ENCODE assay signal across 7 mouse cellular contexts in the genomic region with DNA sequence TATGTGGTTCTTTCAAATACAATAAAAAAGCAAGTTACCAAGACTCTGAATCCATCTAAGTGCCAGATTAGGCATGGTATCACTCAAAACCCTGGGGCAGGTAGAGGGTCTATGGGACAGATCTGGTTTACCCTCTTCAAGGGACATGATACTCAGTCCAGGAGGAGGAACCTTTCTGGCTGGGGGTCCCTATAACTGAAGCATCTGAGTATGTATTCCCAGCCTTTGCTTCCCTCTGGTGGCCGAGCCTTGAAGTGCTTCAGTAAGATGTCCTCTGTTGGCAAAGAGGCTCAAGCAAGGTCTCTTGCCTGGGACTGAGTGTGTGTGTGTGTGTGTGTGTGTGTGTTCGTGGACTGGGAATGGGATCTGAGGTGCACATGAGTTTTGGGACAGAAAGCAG.
DNase-seq lines count a peak whose midpoint lies in the region; ATAC-seq lines count a peak whose summit lies in the region.

No protein-coding gene starts in this region.

- no peak overlapping the region for H3K4me2 ChIP-seq in midbrain, embryonic 15.5 days

- 2% methylated on average over 2 of the region's 2 CpGs for WGBS in midbrain, embryonic 15.5 days

- H3K27me3 ChIP-seq in midbrain, embryonic 15.5 days (replicated peaks): no peaks in the 10 kb centered on the region

- ATAC-seq in midbrain, embryonic 15.5 days (replicated peaks): peak; percentile 83

- H3K36me3 ChIP-seq in midbrain, embryonic 15.5 days (replicated peaks): no peaks in the 10 kb centered on the region

- no peak overlapping the region for H3K4me3 ChIP-seq in midbrain, embryonic 15.5 days

- intact Hi-C loops in left cerebral cortex, postnatal 10 days (cut with DNase I): loop anchor here (2.0 to 10.0 kb wide), 2 partner anchors 160 to 244 kb away; a partner anchor contains a TSS

- H3K9me3 ChIP-seq in midbrain, embryonic 15.5 days: no peaks in the 10 kb centered on the region

- DNase-seq in adipocyte (ENCODE audit: low spot score): peak; percentile 51
- peak; percentile 8 for DNase-seq in cerebellum, adult 9-11 months
- DNase-seq in frontal cortex, postnatal 14 days (ENCODE audit: low spot score in 2 of 2): peak; percentile 64 to 84
- DNase-seq in kidney, adult 11 months: peak; percentile 37
- DNase-seq in left cerebral cortex, postnatal 10 days (ENCODE audit: extremely low spot score in 1 of 2, low spot score in 2 of 2): peak; percentile 74 to 75
- DNase-seq in thymus, postnatal 0 days (ENCODE audit: low spot score): peak; percentile 49

- H3K27ac ChIP-seq in midbrain, embryonic 15.5 days: no peak overlapping the region

- no peaks in the 10 kb centered on the region for H3K4me1 ChIP-seq in midbrain, embryonic 15.5 days

- no peak overlapping the region for H3K9ac ChIP-seq in midbrain, embryonic 15.5 days

Comparison
In these comparisons a context has a peak if more than half of its experiments do, and no peak if none do; other contexts are left out.
1. DNase-seq: peak in every context shown above with its lines; median percentile 74 in left cerebral cortex, postnatal 10 days; 74 in frontal cortex, postnatal 14 days; 51 in adipocyte; 49 in thymus, postnatal 0 days; 37 in kidney, adult 11 months; 8 in cerebellum, adult 9-11 months.